Mouse (Mus musculus): ENCODE results near the gene 4930435E12Rik. TPM values are rescaled to one million over a fixed set of nuclear protein-coding genes. Genes with fewer than 3 reads are reported as not detected.

4930435E12Rik gene
- total and polyA plus RNA-seq, 3 experiments = not detected

GRCm38 (mm10) chr16:38776342-38776741, 52.2 kb downstream of the 4930435E12Rik start:
- DNase-seq (ENCODE audit: low read depth, low spot score) = no peak
- H3K4me1 ChIP-seq (ENCODE audit: control insufficient read depth in 1 of 2, insufficient read depth in 2 of 2, low read length in 2 of 2) = no peaks in the 10 kb centered on the region
- no peaks in the 10 kb centered on the region for H3K27me3 ChIP-seq (ENCODE audit: control insufficient read depth in 1 of 2, insufficient read depth in 2 of 2, low read length in 2 of 2)
- H3K4me3 ChIP-seq (ENCODE audit: control insufficient read depth in 1 of 2, insufficient read depth in 1 of 2, low read depth in 2 of 2, low read length in 2 of 2) = no peak overlapping the region
- H3K9me3 ChIP-seq (replicated peaks; ENCODE audit: insufficient read depth, low read length) = no peaks in the 10 kb centered on the region
- no peak overlapping the region for H3K27ac ChIP-seq (ENCODE audit: control insufficient read depth, low read depth, low read length)
- no peaks in the 10 kb centered on the region for H3K36me3 ChIP-seq (ENCODE audit: control insufficient read depth in 1 of 2, insufficient read depth in 2 of 2, low read length in 2 of 2)
- no peak overlapping the region for H3K9ac ChIP-seq (ENCODE audit: control insufficient read depth, low read depth, low read length, poor library complexity, severe bottlenecking)
- no peak for TF ChIP-seq CHD1 (IDR thresholded peaks at IDR 0.05; ENCODE audit: low read depth, low read length)
- TF ChIP-seq ZMIZ1 (IDR thresholded peaks at IDR 0.05; ENCODE audit: low read depth, low read length) = no peak
- no peak for TF ChIP-seq TCF12 (IDR thresholded peaks at IDR 0.05; ENCODE audit: low read depth, low read length)
- no peak for TF ChIP-seq POLR2AphosphoS5 (IDR thresholded peaks at IDR 0.05; ENCODE audit: borderline replicate concordance, low read depth, low read length)
- no peak for TF ChIP-seq POLR2AphosphoS2 (IDR thresholded peaks at IDR 0.05; ENCODE audit: low read length)
- no peak for TF ChIP-seq TBP (IDR thresholded peaks at IDR 0.05; ENCODE audit: low read depth, low read length)
- TF ChIP-seq ETS1 (IDR thresholded peaks at IDR 0.05; ENCODE audit: low read depth, low read length) = no peak
- no peak for TF ChIP-seq BHLHE40 (IDR thresholded peaks at IDR 0.05; ENCODE audit: borderline replicate concordance, low read depth, low read length)
- no peak for TF ChIP-seq RCOR1 (IDR thresholded peaks at IDR 0.05; ENCODE audit: low read depth, low read length)
- H3K79me2 ChIP-seq (ENCODE audit: control insufficient read depth, insufficient read depth, low read length, poor library complexity) = no peaks in the 10 kb centered on the region

GRCm38 (mm10) chr16:38774964-38775746, 53.4 kb downstream of the 4930435E12Rik start:
- Histone ChIP-seq H3K9me3 (replicated peaks; ENCODE audit: insufficient read depth, low read length) (no peaks in the 10 kb centered on the region), H3K79me2 (ENCODE audit: control insufficient read depth, insufficient read depth, low read length, poor library complexity) (no peaks in the 10 kb centered on the region), H3K4me1 (ENCODE audit: control insufficient read depth in 1 of 2, insufficient read depth in 2 of 2, low read length in 2 of 2) (no peaks in the 10 kb centered on the region), H3K4me3 (ENCODE audit: control insufficient read depth in 1 of 2, insufficient read depth in 1 of 2, low read depth in 2 of 2, low read length in 2 of 2) (no peak overlapping the region), H3K27me3 (ENCODE audit: control insufficient read depth in 1 of 2, insufficient read depth in 2 of 2, low read length in 2 of 2) (no peaks in the 10 kb centered on the region), H3K9ac (ENCODE audit: control insufficient read depth, low read depth, low read length, poor library complexity, severe bottlenecking) (no peak overlapping the region), H3K36me3 (ENCODE audit: control insufficient read depth in 1 of 2, insufficient read depth in 2 of 2, low read length in 2 of 2) (no peaks in the 10 kb centered on the region), H3K27ac (ENCODE audit: control insufficient read depth, low read depth, low read length) (no peak overlapping the region)
- no peak for DNase-seq (ENCODE audit: low read depth, low spot score)
- TF ChIP-seq ZC3H11A (IDR thresholded peaks at IDR 0.05; ENCODE audit: low read depth, low read length) (no peak), RCOR1 (IDR thresholded peaks at IDR 0.05; ENCODE audit: low read depth, low read length) (no peak)

GRCm38 (mm10) chr16:38772906-38773496, 55.5 kb downstream of the 4930435E12Rik start:
- no peak overlapping the region for H3K27ac ChIP-seq (ENCODE audit: control insufficient read depth, low read depth, low read length)
- H3K79me2 ChIP-seq (ENCODE audit: control insufficient read depth, insufficient read depth, low read length, poor library complexity) = no peaks in the 10 kb centered on the region
- no peaks in the 10 kb centered on the region for H3K4me1 ChIP-seq (ENCODE audit: control insufficient read depth in 1 of 2, insufficient read depth in 2 of 2, low read length in 2 of 2)
- H3K9ac ChIP-seq (ENCODE audit: control insufficient read depth, low read depth, low read length, poor library complexity, severe bottlenecking) = no peak overlapping the region
- H3K36me3 ChIP-seq (ENCODE audit: control insufficient read depth in 1 of 2, insufficient read depth in 2 of 2, low read length in 2 of 2) = no peaks in the 10 kb centered on the region
- TF ChIP-seq CTCF (IDR thresholded peaks at IDR 0.05 in 2 of 3, conservative IDR thresholded peaks at IDR 0.05 in 1 of 3; ENCODE audit: control insufficient read depth in 1 of 3, insufficient read depth in 1 of 3, low read depth in 2 of 3, low read length in 3 of 3, poor library complexity in 1 of 3, severe bottlenecking in 1 of 3) (no peak), POLR2A (IDR thresholded peaks at IDR 0.05; ENCODE audit: control insufficient read depth in 1 of 2, insufficient read depth in 1 of 2, low read depth in 1 of 2, low read length in 2 of 2, poor library complexity in 1 of 2) (no peak), E2F4 (IDR thresholded peaks at IDR 0.05; ENCODE audit: borderline replicate concordance, low read depth, low read length) (no peak), ZC3H11A (IDR thresholded peaks at IDR 0.05; ENCODE audit: low read depth, low read length) (no peak), GATA1 (IDR thresholded peaks at IDR 0.05; ENCODE audit: low read depth, low read length) (no peak), TCF12 (IDR thresholded peaks at IDR 0.05; ENCODE audit: low read depth, low read length) (no peak), ETS1 (IDR thresholded peaks at IDR 0.05; ENCODE audit: low read depth, low read length) (no peak), ELF1 (IDR thresholded peaks at IDR 0.05; ENCODE audit: low read depth, low read length) (no peak), USF1 (IDR thresholded peaks at IDR 0.05; ENCODE audit: low read depth, low read length) (no peak), MYB (IDR thresholded peaks at IDR 0.05; ENCODE audit: low read depth, low read length) (no peak)
- no peak for DNase-seq (ENCODE audit: low read depth, low spot score)
- no peak overlapping the region for H3K4me3 ChIP-seq (ENCODE audit: control insufficient read depth in 1 of 2, insufficient read depth in 1 of 2, low read depth in 2 of 2, low read length in 2 of 2)
- H3K27me3 ChIP-seq (ENCODE audit: control insufficient read depth in 1 of 2, insufficient read depth in 2 of 2, low read length in 2 of 2) = no peaks in the 10 kb centered on the region
- no peaks in the 10 kb centered on the region for H3K9me3 ChIP-seq (replicated peaks; ENCODE audit: insufficient read depth, low read length)

Data from MEL (cell line).